Mouse (Mus musculus) forebrain, embryonic 15.5 days (tissue): ENCODE data around the gene Mr1. TPM values are rescaled to one million over a fixed set of nuclear protein-coding genes. Genes with fewer than 3 reads are reported as not detected.

ENCODE experiments used
- polyA plus RNA-seq: library from polyadenylated mRNA; unstranded; fragments of >200 nt; fragmentation: Nextera tagmentation; extraction: Ambion mirVana; gene quantifications from 2 replicates; pipeline ENCODE4 v1.2.1, GENCODE M21; 2015

Mr1 gene
- polyA plus RNA-seq, 1 experiment from 2014 or later, result 0.83 TPM

Other genes with a start within 250 kb of the Mr1 start
- gene Ier5, start 47.2 kb downstream of the Mr1 start, polyA plus RNA-seq, result 19.8 and 21.5 TPM in 2 replicates
- 129 and 131 TPM in 2 replicates for gene Stx6, start 11.9 kb upstream of the Mr1 start, polyA plus RNA-seq
- 3.3 and 4.9 TPM in 2 replicates for gene BC034090, start 97.6 kb upstream of the Mr1 start, polyA plus RNA-seq